Mouse (Mus musculus) forebrain, embryonic 10.5 days (tissue): ENCODE data around the gene Olfr744. TPM values are rescaled to one million over a fixed set of nuclear protein-coding genes. Genes with fewer than 3 reads are reported as not detected.
"Not testable (repeated sequence)": the region's sequence is repeated elsewhere in the genome, so short reads cannot be mapped to it uniquely, and the experiment has no call there.

Experiments used
- DNase-seq: peaks from one replicate; pipeline ENCODE4 v3.0.0-alpha.2; 2017; ENCODE audit warnings: low spot score; ENCODE audit errors: extremely low spot score
- H3K27ac ChIP-seq: fragments of 300-500 bp; sonication (generic); 2 replicates; pipeline ENCODE4 v1.5.1; 2016; ENCODE audit warnings: mild to moderate bottlenecking
- H3K27me3 ChIP-seq: fragments of 300-500 bp; sonication (generic); 2 replicates; pipeline ENCODE4 v1.6.1; 2016; ENCODE audit warnings: mild to moderate bottlenecking; ENCODE audit not compliant: poor library complexity, severe bottlenecking
- H3K36me3 ChIP-seq: fragments of 300-500 bp; sonication (generic); replicated peaks from 2 replicates; pipeline ENCODE4 v1.6.1; 2016; ENCODE audit warnings: mild to moderate bottlenecking, moderate library complexity
- H3K4me1 ChIP-seq: fragments of 300-500 bp; sonication (generic); 2 replicates; pipeline ENCODE4 v1.6.1; 2016
- H3K4me3 ChIP-seq: fragments of 300-500 bp; sonication (generic); 2 replicates; pipeline ENCODE4 v1.5.1; 2016; ENCODE audit warnings: mild to moderate bottlenecking, moderate library complexity
- H3K9me3 ChIP-seq: fragments of 300-500 bp; sonication (generic); 2 replicates; pipeline ENCODE4 v1.6.1; 2016; ENCODE audit warnings: mild to moderate bottlenecking, moderate library complexity
- WGBS: fragments of 180-500 bp; shearing (Covaris S2); methylation state at CpG from one replicate; pipeline ENCODE4 v1.1.7; 2016; 5-methylcytosine and 5-hydroxymethylcytosine counted together
- polyA plus RNA-seq: library from polyadenylated mRNA; unstranded; fragments of >200 nt; fragmentation: Nextera tagmentation; extraction: Ambion mirVana; gene quantifications from 2 replicates; pipeline ENCODE4 v1.2.1, GENCODE M21; 2016

Olfr744 gene
- not detected in 2 replicates for polyA plus RNA-seq

GRCm38 (mm10) chr14:50614579-50614978 lies at the start of gene Olfr744:
Gene Olfr744, plus strand, starts transcription at chr14:50614879.
- no peak for DNase-seq
- H3K36me3 ChIP-seq, result no peaks in the 10 kb centered on the region
- H3K27me3 ChIP-seq, result no peaks in the 10 kb centered on the region
- peaks cover 19% of the 10 kb centered on the region; the same call in 1 of the 2 replicates for H3K9me3 ChIP-seq
- H3K4me3 ChIP-seq, result no peak within 1 kb of the TSS
- WGBS, result 91% methylated on average over 2 of the region's 2 CpGs
- no peaks in the 10 kb centered on the region for H3K4me1 ChIP-seq
- no peak within 1 kb of the TSS for H3K27ac ChIP-seq

- not testable (repeated sequence) for H3K27me3 ChIP-seq, DNase-seq
- 56% methylated on average over 1 of the region's 1 CpGs for WGBS
Observed at GRCm38 (mm10) chr14:50573056-50573455, 41.6 kb upstream of the Olfr744 start.

GRCm38 (mm10) chr14:50639088-50639487 lies 24.4 kb downstream of the Olfr744 start, which contains the start of gene Olfr745:
Gene Olfr745, plus strand, starts transcription at chr14:50639388.
- Histone ChIP-seq H3K27me3 (no peaks in the 10 kb centered on the region), H3K9me3 (peaks cover 4% of the 10 kb centered on the region; the same call in 1 of the 2 replicates), H3K4me3 (no peak within 1 kb of the TSS), H3K4me1 (no peaks in the 10 kb centered on the region), H3K27ac (no peak within 1 kb of the TSS), H3K36me3 (no peaks in the 10 kb centered on the region)
- 94% methylated on average over 2 of the region's 2 CpGs for WGBS
- no peak for DNase-seq

More at GRCm38 (mm10) chr14:50573056-50573455, 41.6 kb upstream of the Olfr744 start:
- H3K36me3 ChIP-seq, H3K27ac ChIP-seq, H3K4me3 ChIP-seq, H3K9me3 ChIP-seq, H3K4me1 ChIP-seq: not testable (repeated sequence)

- no peaks in the 10 kb centered on the region for H3K9me3 ChIP-seq
- H3K27ac ChIP-seq, result no peak within 1 kb of the TSS
- H3K4me3 ChIP-seq, result no peak within 1 kb of the TSS
- no peaks in the 10 kb centered on the region for H3K4me1 ChIP-seq
- DNase-seq, result no peak
- no peaks in the 10 kb centered on the region for H3K36me3 ChIP-seq
- H3K27me3 ChIP-seq, result no peaks in the 10 kb centered on the region
Observed at GRCm38 (mm10) chr14:50646783-50647182, 32.1 kb downstream of the Olfr744 start, which contains the start of gene Olfr746. Gene Olfr746, plus strand, starts transcription at chr14:50647083.

Other genes starting within 250 kb of the Olfr744 start
- not detected in 2 replicates for gene Olfr736, start 233.7 kb upstream of the Olfr744 start, polyA plus RNA-seq
- not detected in 2 replicates for gene Olfr738, start 207.3 kb upstream of the Olfr744 start, polyA plus RNA-seq
- not detected in 2 replicates for gene Olfr739, start 196.3 kb upstream of the Olfr744 start, polyA plus RNA-seq
- gene Olfr740, start 169.3 kb upstream of the Olfr744 start, polyA plus RNA-seq, result not detected in 2 replicates
- gene Olfr741, start 142.1 kb upstream of the Olfr744 start, polyA plus RNA-seq, result not detected in 2 replicates
- not detected in 2 replicates for gene Olfr742, start 111.3 kb upstream of the Olfr744 start, polyA plus RNA-seq
- gene Olfr743, start 93.0 kb upstream of the Olfr744 start, polyA plus RNA-seq, result not detected in 2 replicates
- gene Olfr745, start 24.5 kb downstream of the Olfr744 start, polyA plus RNA-seq, result not detected in 2 replicates
- not detected in 2 replicates for gene Olfr746, start 32.2 kb downstream of the Olfr744 start, polyA plus RNA-seq
- not detected in 2 replicates for gene Olfr747, start 78.3 kb downstream of the Olfr744 start, polyA plus RNA-seq
- gene Olfr748, start 92.5 kb downstream of the Olfr744 start, polyA plus RNA-seq, result not detected in 2 replicates
- gene Olfr749, start 130.2 kb downstream of the Olfr744 start, polyA plus RNA-seq, result not detected in 2 replicates
- 107 and 109 TPM in 2 replicates for gene Ttc5, start 170.6 kb downstream of the Olfr744 start, polyA plus RNA-seq
- not detected in 2 replicates for gene Ccnb1ip1, start 192.9 kb downstream of the Olfr744 start, polyA plus RNA-seq
- 76.7 and 84.4 TPM in 2 replicates for gene Parp2, start 193.0 kb downstream of the Olfr744 start, polyA plus RNA-seq